Mouse (Mus musculus) neural tube, embryonic 12.5 days (tissue): ENCODE measurements around the gene Plk4. TPM values are rescaled to one million over a fixed set of nuclear protein-coding genes. Genes with fewer than 3 reads are reported as not detected.
"Not testable (repeated sequence)": the region's sequence is repeated elsewhere in the genome, so short reads cannot be mapped to it uniquely, and the experiment has no call there.

Source experiments
- ATAC-seq: fragments of 200-750 bp; cut with Nextera tagmentation; 2 replicates; pipeline ENCODE4 v1.8.0; 2017; ENCODE audit warnings: low read depth, mild to moderate bottlenecking, moderate TSS enrichment, moderate library complexity; ENCODE audit not compliant: low FRiP score
- H3K27ac ChIP-seq: fragments of 300-500 bp; sonication (generic); 2 replicates; pipeline ENCODE4 v1.5.1; 2016
- H3K27me3 ChIP-seq: fragments of 300-500 bp; sonication (generic); replicated peaks from 2 replicates; pipeline ENCODE4 v1.6.1; 2016; ENCODE audit warnings: mild to moderate bottlenecking
- H3K36me3 ChIP-seq: fragments of 300-500 bp; sonication (generic); 2 replicates; pipeline ENCODE4 v1.6.1; 2016; ENCODE audit warnings: mild to moderate bottlenecking
- H3K4me1 ChIP-seq: fragments of 300-500 bp; sonication (generic); 2 replicates; pipeline ENCODE4 v1.6.1; 2016
- H3K4me2 ChIP-seq: fragments of 300-500 bp; sonication (generic); replicated peaks from 2 replicates; pipeline ENCODE4 v1.6.1; 2016; ENCODE audit warnings: mild to moderate bottlenecking
- H3K4me3 ChIP-seq: fragments of 300-500 bp; sonication (generic); 2 replicates; pipeline ENCODE4 v1.5.1; 2016
- H3K9ac ChIP-seq: fragments of 300-500 bp; sonication (generic); 2 replicates; pipeline ENCODE4 v1.6.1; 2016; ENCODE audit warnings: mild to moderate bottlenecking
- H3K9me3 ChIP-seq: fragments of 300-500 bp; sonication (generic); 2 replicates; pipeline ENCODE4 v1.6.1; 2016; ENCODE audit warnings: mild to moderate bottlenecking
- WGBS: fragments of 180-500 bp; shearing (Covaris S2); methylation state at CpG from one replicate; pipeline ENCODE4 v1.1.7; 2016; 5-methylcytosine and 5-hydroxymethylcytosine counted together
- polyA plus RNA-seq: library from polyadenylated mRNA; unstranded; fragments of >200 nt; fragmentation: Nextera tagmentation; extraction: Ambion mirVana; gene quantifications from 2 replicates; pipeline ENCODE4 v1.2.1, GENCODE M21; 2016

The Plk4 gene
- polyA plus RNA-seq = 37.1 and 43.0 TPM in 2 replicates

GRCm38 (mm10) chr3:40799530-40800372 is at the start of gene Plk4:
Gene Plk4, plus strand, starts transcription at chr3:40800019.
- ATAC-seq = peak; percentile 99
- 0 out of 2 replicates have a peak, but pooled peaks cover 2% of the 10 kb centered on the region for H3K36me3 ChIP-seq
- H3K4me2 ChIP-seq = peak within 1 kb of the TSS; percentile 97
- no peaks in the 10 kb centered on the region for H3K27me3 ChIP-seq
- peak within 1 kb of the TSS; percentile 87 for H3K9ac ChIP-seq
- no peaks in the 10 kb centered on the region for H3K9me3 ChIP-seq
- peak within 1 kb of the TSS; percentile 92 for H3K4me3 ChIP-seq
- H3K4me1 ChIP-seq = peaks cover 7% of the 10 kb centered on the region; the same call in 1 of the 2 replicates
- 0 out of 2 replicates have a peak within 1 kb of the TSS, but pooled peaks have one; percentile 20 for H3K27ac ChIP-seq
- 2% methylated on average over 66 of the region's 66 CpGs for WGBS

- H3K4me2 ChIP-seq = no peak overlapping the region
- H3K36me3 ChIP-seq = peaks cover 35% of the 10 kb centered on the region
- H3K4me3 ChIP-seq = no peak overlapping the region
- no peaks in the 10 kb centered on the region for H3K9me3 ChIP-seq
- 96% methylated on average over 3 of the region's 3 CpGs for WGBS
- ATAC-seq = no peak
- no peak overlapping the region for H3K9ac ChIP-seq
- H3K4me1 ChIP-seq = no peaks in the 10 kb centered on the region
- H3K27ac ChIP-seq = no peak overlapping the region
- no peaks in the 10 kb centered on the region for H3K27me3 ChIP-seq
Observed at GRCm38 (mm10) chr3:40760746-40761145, 39.1 kb upstream of the Plk4 start.

GRCm38 (mm10) chr3:40761312-40761711 is 38.5 kb upstream of the Plk4 start:
- Histone ChIP-seq H3K27ac (no peak overlapping the region), H3K4me3 (no peak overlapping the region), H3K4me2 (no peak overlapping the region), H3K27me3 (no peaks in the 10 kb centered on the region), H3K9me3 (no peaks in the 10 kb centered on the region), H3K36me3 (peaks cover 34% of the 10 kb centered on the region), H3K4me1 (no peaks in the 10 kb centered on the region), H3K9ac (no peak overlapping the region)
- 91% methylated on average over 2 of the region's 2 CpGs for WGBS
- no peak for ATAC-seq

GRCm38 (mm10) chr3:40793783-40794182 is 6.0 kb upstream of the Plk4 start:
- WGBS = 92% methylated on average over 2 of the region's 2 CpGs
- Histone ChIP-seq H3K36me3 (peaks cover 11% of the 10 kb centered on the region), H3K4me2 (no peak overlapping the region), H3K4me1 (no peaks in the 10 kb centered on the region), H3K27me3 (no peaks in the 10 kb centered on the region), H3K9ac (no peak overlapping the region), H3K4me3 (no peak overlapping the region), H3K27ac (no peak overlapping the region), H3K9me3 (no peaks in the 10 kb centered on the region)
- no peak for ATAC-seq

GRCm38 (mm10) chr3:40798054-40798453 is 1.8 kb upstream of the Plk4 start:
- no peak overlapping the region for H3K4me3 ChIP-seq
- peaks cover 7% of the 10 kb centered on the region; the same call in 1 of the 2 replicates for H3K4me1 ChIP-seq
- H3K9me3 ChIP-seq = no peaks in the 10 kb centered on the region
- no peak overlapping the region for H3K9ac ChIP-seq
- no peak for ATAC-seq
- H3K4me2 ChIP-seq = no peak overlapping the region
- H3K36me3 ChIP-seq = 0 out of 2 replicates have a peak, but pooled peaks cover 2% of the 10 kb centered on the region
- H3K27me3 ChIP-seq = no peaks in the 10 kb centered on the region
- WGBS = 88% methylated on average over 1 of the region's 1 CpGs
- H3K27ac ChIP-seq = no peak overlapping the region

GRCm38 (mm10) chr3:40798500-40798899 is 1.3 kb upstream of the Plk4 start:
- H3K4me2 ChIP-seq = no peak overlapping the region
- no peak for ATAC-seq
- no peaks in the 10 kb centered on the region for H3K27me3 ChIP-seq
- 42% methylated on average over 7 of the region's 7 CpGs for WGBS
- H3K4me3 ChIP-seq = no peak overlapping the region
- peaks cover 7% of the 10 kb centered on the region; the same call in 1 of the 2 replicates for H3K4me1 ChIP-seq
- no peaks in the 10 kb centered on the region for H3K9me3 ChIP-seq
- no peak overlapping the region for H3K9ac ChIP-seq
- 0 out of 2 replicates have a peak, but pooled peaks cover 2% of the 10 kb centered on the region for H3K36me3 ChIP-seq
- H3K27ac ChIP-seq = no peak overlapping the region

- H3K4me3 ChIP-seq = peak overlapping the region; percentile 92
- H3K9me3 ChIP-seq = no peaks in the 10 kb centered on the region
Observed at GRCm38 (mm10) chr3:40800373-40800823, 579 bp downstream of the Plk4 start.

GRCm38 (mm10) chr3:40806871-40807270 is 7.1 kb downstream of the Plk4 start:
- H3K4me1 ChIP-seq = no peaks in the 10 kb centered on the region
- no peak overlapping the region for H3K9ac ChIP-seq
- no peak overlapping the region for H3K4me2 ChIP-seq
- WGBS = 63% methylated on average over 2 of the region's 2 CpGs
- no peak for ATAC-seq
- H3K36me3 ChIP-seq = peaks cover 32% of the 10 kb centered on the region
- H3K27ac ChIP-seq = no peak overlapping the region
- no peaks in the 10 kb centered on the region for H3K9me3 ChIP-seq
- no peak overlapping the region for H3K4me3 ChIP-seq
- no peaks in the 10 kb centered on the region for H3K27me3 ChIP-seq

More at GRCm38 (mm10) chr3:40800373-40800823, 579 bp downstream of the Plk4 start:
- H3K4me2 ChIP-seq = peak overlapping the region; percentile 97
- H3K36me3 ChIP-seq = peaks cover 8% of the 10 kb centered on the region
- peak; percentile 85 for ATAC-seq
- no peaks in the 10 kb centered on the region for H3K27me3 ChIP-seq
- H3K27ac ChIP-seq = 0 out of 2 replicates have a peak overlapping the region, but pooled peaks have one; percentile 20
- 0% methylated on average over 35 of the region's 37 CpGs for WGBS
- H3K9ac ChIP-seq = peak overlapping the region; percentile 87
- H3K4me1 ChIP-seq = peaks cover 7% of the 10 kb centered on the region; the same call in 1 of the 2 replicates

- H3K36me3 ChIP-seq = peaks cover 41% of the 10 kb centered on the region
- H3K4me2 ChIP-seq = no peak overlapping the region
- no peak for ATAC-seq
- H3K4me3 ChIP-seq = no peak overlapping the region
- H3K27ac ChIP-seq = no peak overlapping the region
- H3K4me1 ChIP-seq = no peaks in the 10 kb centered on the region
- H3K9ac ChIP-seq = no peak overlapping the region
- no peaks in the 10 kb centered on the region for H3K9me3 ChIP-seq
- WGBS = 97% methylated on average over 10 of the region's 10 CpGs
- H3K27me3 ChIP-seq = no peaks in the 10 kb centered on the region
Observed at GRCm38 (mm10) chr3:40808686-40809085, 8.9 kb downstream of the Plk4 start.

- Histone ChIP-seq H3K27me3 (no peaks in the 10 kb centered on the region), H3K4me1 (no peaks in the 10 kb centered on the region), H3K36me3 (peaks cover 44% of the 10 kb centered on the region), H3K9me3 (no peaks in the 10 kb centered on the region), H3K27ac (no peak overlapping the region), H3K4me3 (no peak overlapping the region), H3K9ac (no peak overlapping the region), H3K4me2 (no peak overlapping the region)
- no peak for ATAC-seq
- 64% methylated on average over 2 of the region's 2 CpGs for WGBS
Observed at GRCm38 (mm10) chr3:40809894-40810293, 10.1 kb downstream of the Plk4 start.

GRCm38 (mm10) chr3:40813275-40813674 is 13.5 kb downstream of the Plk4 start:
- 95% methylated on average over 2 of the region's 2 CpGs for WGBS
- Histone ChIP-seq H3K36me3 (peaks cover 49% of the 10 kb centered on the region), H3K4me3 (no peak overlapping the region), H3K9ac (no peak overlapping the region), H3K4me2 (no peak overlapping the region), H3K9me3 (no peaks in the 10 kb centered on the region), H3K27me3 (no peaks in the 10 kb centered on the region), H3K4me1 (no peaks in the 10 kb centered on the region), H3K27ac (no peak overlapping the region)
- no peak for ATAC-seq

GRCm38 (mm10) chr3:40845521-40845920 is 45.7 kb downstream of the Plk4 start:
- not testable (repeated sequence) for H3K9me3 ChIP-seq, ATAC-seq, H3K4me1 ChIP-seq, H3K36me3 ChIP-seq, H3K27me3 ChIP-seq, H3K27ac ChIP-seq, H3K4me3 ChIP-seq
- WGBS = 85% methylated on average over 6 of the region's 6 CpGs
- H3K4me2 ChIP-seq = peak overlapping the region; percentile 67
- 0 out of 2 replicates have a peak overlapping the region, but pooled peaks have one; percentile 13 for H3K9ac ChIP-seq
